Mouse (Mus musculus): ENCODE data around the gene Nudt7. TPM values are rescaled to one million over a fixed set of nuclear protein-coding genes. Genes with fewer than 3 reads are reported as not detected.

The Nudt7 gene
- polyA plus RNA-seq (2014; fragmentation: Nextera tagmentation; extraction: Ambion mirVana), result 13.6 and 17.0 TPM in 2 replicates

GRCm38 (mm10) chr8:114133510-114134362 is at the start of gene Nudt7:
Gene Nudt7, plus strand, starts transcription at chr8:114133557.
- Histone ChIP-seq H3K4me2 (peak within 1 kb of the TSS; percentile 61), H3K36me3 (ENCODE audit: insufficient read depth) (no peaks in the 10 kb centered on the region), H3K27ac (ENCODE audit: low read depth) (peak within 1 kb of the TSS; percentile 15), H3K4me1 (ENCODE audit: insufficient read depth) (no peaks in the 10 kb centered on the region), H3K4me3 (ENCODE audit: low read depth, low read length) (peak within 1 kb of the TSS; percentile 46), H3K9ac (peak within 1 kb of the TSS; percentile 68), H3K9me3 (ENCODE audit: low read depth, low read length) (no peaks in the 10 kb centered on the region), H3K27me3 (ENCODE audit: insufficient read depth, low read length) (no peaks in the 10 kb centered on the region)
- WGBS, result 3% methylated on average over 23 of the region's 23 CpGs
- DNase-seq (peak; percentile 98), ATAC-seq (ENCODE audit: insufficient read depth) (peak; percentile 97)
- TF ChIP-seq CTCF (IDR thresholded peaks at IDR 0.05; ENCODE audit: low read depth), result 0 out of 2 replicates have a peak, but pooled peaks have one; percentile 9

GRCm38 (mm10) chr8:114087932-114088331 is 45.4 kb upstream of the Nudt7 start:
- ATAC-seq (ENCODE audit: insufficient read depth) (no peak), DNase-seq (no peak)
- Histone ChIP-seq H3K27me3 (ENCODE audit: insufficient read depth, low read length) (no peaks in the 10 kb centered on the region), H3K4me2 (no peak overlapping the region), H3K36me3 (ENCODE audit: insufficient read depth) (no peaks in the 10 kb centered on the region), H3K4me1 (ENCODE audit: insufficient read depth) (no peaks in the 10 kb centered on the region), H3K27ac (ENCODE audit: low read depth) (no peak overlapping the region), H3K9ac (no peak overlapping the region), H3K4me3 (ENCODE audit: low read depth, low read length) (no peak overlapping the region), H3K9me3 (ENCODE audit: low read depth, low read length) (no peaks in the 10 kb centered on the region)
- TF ChIP-seq CTCF (IDR thresholded peaks at IDR 0.05; ENCODE audit: low read depth), result no peak
- 54% methylated on average over 4 of the region's 4 CpGs for WGBS

DNA sequence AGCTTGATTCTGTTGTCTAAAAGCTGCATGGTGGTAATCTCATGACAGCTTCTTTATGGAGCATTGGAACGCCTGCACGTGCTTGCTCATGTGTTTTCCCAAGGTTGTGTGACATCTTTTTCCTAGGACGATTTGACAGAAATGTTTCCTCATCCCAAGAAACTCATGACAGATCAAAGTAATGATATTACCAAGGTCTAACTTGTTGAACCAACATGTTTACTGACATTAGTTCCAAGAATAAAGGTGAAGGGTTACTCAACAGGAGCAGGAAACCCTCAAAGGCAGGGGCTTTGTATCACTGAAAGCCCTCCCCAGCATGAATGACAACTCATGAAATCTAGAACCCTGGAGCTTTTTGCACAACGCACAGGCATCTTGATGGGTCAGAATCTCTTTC is 42.6 kb upstream of the Nudt7 start:
- Histone ChIP-seq H3K36me3 (ENCODE audit: insufficient read depth) (no peaks in the 10 kb centered on the region), H3K4me1 (ENCODE audit: insufficient read depth) (no peaks in the 10 kb centered on the region), H3K9me3 (ENCODE audit: low read depth, low read length) (no peaks in the 10 kb centered on the region), H3K4me2 (no peak overlapping the region), H3K27ac (ENCODE audit: low read depth) (no peak overlapping the region), H3K4me3 (ENCODE audit: low read depth, low read length) (no peak overlapping the region), H3K9ac (no peak overlapping the region), H3K27me3 (ENCODE audit: insufficient read depth, low read length) (no peaks in the 10 kb centered on the region)
- TF ChIP-seq CTCF (IDR thresholded peaks at IDR 0.05; ENCODE audit: low read depth), result no peak
- DNase-seq (no peak), ATAC-seq (ENCODE audit: insufficient read depth) (no peak)
- 77% methylated on average over 4 of the region's 4 CpGs for WGBS

- Histone ChIP-seq H3K4me3 (ENCODE audit: low read depth, low read length) (no peak overlapping the region), H3K9me3 (ENCODE audit: low read depth, low read length) (no peaks in the 10 kb centered on the region), H3K4me1 (ENCODE audit: insufficient read depth) (no peaks in the 10 kb centered on the region), H3K27me3 (ENCODE audit: insufficient read depth, low read length) (no peaks in the 10 kb centered on the region), H3K27ac (ENCODE audit: low read depth) (no peak overlapping the region), H3K36me3 (ENCODE audit: insufficient read depth) (no peaks in the 10 kb centered on the region), H3K4me2 (no peak overlapping the region), H3K9ac (no peak overlapping the region)
- no peak for TF ChIP-seq CTCF (IDR thresholded peaks at IDR 0.05; ENCODE audit: low read depth)
- 78% methylated on average over 3 of the region's 3 CpGs for WGBS
- no peak for ATAC-seq (ENCODE audit: insufficient read depth)
- DNase-seq, result no peak
These were observed 40.0 kb upstream of the Nudt7 start for GRCm38 (mm10) chr8:114093321-114093720.

DNA sequence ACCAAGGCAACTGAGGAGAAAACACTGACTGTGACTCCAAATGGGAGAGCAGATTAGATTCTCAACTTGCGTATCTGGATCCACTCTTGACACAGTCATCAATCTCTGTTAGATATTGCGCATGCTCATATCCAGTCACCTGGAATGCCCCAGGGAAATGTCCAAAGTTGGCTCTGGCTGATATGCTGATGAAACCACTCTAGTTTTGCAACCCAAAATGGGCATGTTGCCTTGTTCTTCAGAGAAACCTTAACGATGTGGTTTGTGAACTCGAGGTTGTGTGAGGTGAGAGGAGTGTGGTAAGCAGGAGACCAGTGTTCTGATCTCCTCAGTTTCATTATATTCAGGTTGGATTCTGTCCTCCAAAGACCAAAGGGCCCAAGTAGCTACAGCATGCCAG is 38.8 kb upstream of the Nudt7 start:
- no peak for DNase-seq
- Histone ChIP-seq H3K4me1 (ENCODE audit: insufficient read depth) (no peaks in the 10 kb centered on the region), H3K27me3 (ENCODE audit: insufficient read depth, low read length) (no peaks in the 10 kb centered on the region), H3K9ac (no peak overlapping the region), H3K36me3 (ENCODE audit: insufficient read depth) (no peaks in the 10 kb centered on the region), H3K9me3 (ENCODE audit: low read depth, low read length) (no peaks in the 10 kb centered on the region), H3K27ac (ENCODE audit: low read depth) (no peak overlapping the region), H3K4me3 (ENCODE audit: low read depth, low read length) (no peak overlapping the region), H3K4me2 (no peak overlapping the region)
- 81% methylated on average over 4 of the region's 4 CpGs for WGBS
- no peak for TF ChIP-seq CTCF (IDR thresholded peaks at IDR 0.05; ENCODE audit: low read depth)
- ATAC-seq (ENCODE audit: insufficient read depth), result no peak

DNA sequence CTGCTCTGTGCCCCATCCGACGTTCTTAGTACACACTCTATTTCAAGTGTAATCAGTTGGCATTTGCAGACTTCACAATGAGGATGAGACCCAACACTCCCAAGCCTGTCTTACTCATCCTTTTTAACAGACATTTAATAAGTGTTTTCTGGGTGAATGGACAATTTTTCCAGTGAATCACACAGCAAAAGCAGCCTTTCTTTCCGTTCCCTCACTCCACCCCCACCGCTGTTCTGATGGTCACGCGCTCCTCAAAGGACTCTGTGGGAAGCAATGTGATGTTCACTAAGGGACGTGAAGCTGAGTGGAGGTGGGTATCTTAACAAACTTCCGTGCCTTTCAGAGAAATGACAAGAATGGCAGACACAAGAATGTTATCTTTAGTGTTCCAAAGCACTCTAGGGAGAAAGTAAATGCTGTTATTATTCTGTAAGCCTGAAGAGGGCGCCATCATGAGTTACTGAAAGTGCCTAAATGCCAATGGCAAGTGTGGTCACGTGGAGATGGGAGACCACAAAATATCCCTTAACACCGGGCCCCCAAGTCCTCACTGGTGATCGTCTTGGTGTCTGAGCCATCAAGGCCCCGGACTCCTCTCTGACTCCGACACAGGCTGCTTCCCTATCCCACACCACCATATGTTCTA is 32.7 kb upstream of the Nudt7 start:
- TF ChIP-seq CTCF (IDR thresholded peaks at IDR 0.05; ENCODE audit: low read depth), result no peak
- WGBS, result 80% methylated on average over 14 of the region's 14 CpGs
- H3K36me3 ChIP-seq (ENCODE audit: insufficient read depth), result no peaks in the 10 kb centered on the region
- DNase-seq (no peak), ATAC-seq (ENCODE audit: insufficient read depth) (no peak)
- no peak overlapping the region for H3K27ac ChIP-seq (ENCODE audit: low read depth)
- H3K27me3 ChIP-seq (ENCODE audit: insufficient read depth, low read length), result no peaks in the 10 kb centered on the region
- H3K9ac ChIP-seq, result no peak overlapping the region
- no peak overlapping the region for H3K4me3 ChIP-seq (ENCODE audit: low read depth, low read length)
- H3K4me1 ChIP-seq (ENCODE audit: insufficient read depth), result no peaks in the 10 kb centered on the region
- H3K4me2 ChIP-seq, result no peak overlapping the region
- H3K9me3 ChIP-seq (ENCODE audit: low read depth, low read length), result no peaks in the 10 kb centered on the region

DNA sequence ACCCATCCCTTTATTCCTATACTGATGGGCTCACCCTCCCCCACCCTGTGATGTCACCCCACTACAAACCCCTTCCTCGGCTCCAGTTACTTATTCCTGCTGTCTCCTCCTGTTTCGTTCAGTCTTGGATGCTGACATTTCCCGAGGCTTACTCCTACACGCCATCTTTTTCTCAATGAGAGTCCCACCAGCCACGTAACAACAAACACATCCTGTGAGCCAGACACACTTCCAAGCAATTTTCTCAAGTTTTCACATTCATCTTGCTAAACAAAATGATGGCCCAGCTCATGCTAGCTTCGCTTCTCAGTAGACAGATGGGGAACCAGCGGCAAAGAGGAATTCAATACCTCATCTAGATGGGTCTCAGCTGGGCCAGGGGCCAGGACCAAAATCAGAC is 30.0 kb upstream of the Nudt7 start:
- Histone ChIP-seq H3K9me3 (ENCODE audit: low read depth, low read length) (no peaks in the 10 kb centered on the region), H3K36me3 (ENCODE audit: insufficient read depth) (no peaks in the 10 kb centered on the region), H3K27me3 (ENCODE audit: insufficient read depth, low read length) (no peaks in the 10 kb centered on the region), H3K27ac (ENCODE audit: low read depth) (no peak overlapping the region), H3K9ac (no peak overlapping the region), H3K4me2 (no peak overlapping the region), H3K4me3 (ENCODE audit: low read depth, low read length) (no peak overlapping the region), H3K4me1 (ENCODE audit: insufficient read depth) (no peaks in the 10 kb centered on the region)
- TF ChIP-seq CTCF (IDR thresholded peaks at IDR 0.05; ENCODE audit: low read depth), result no peak
- ATAC-seq (ENCODE audit: insufficient read depth) (no peak), DNase-seq (no peak)
- 73% methylated on average over 7 of the region's 7 CpGs for WGBS

All from lung, embryonic 14.5 days (tissue).